Mouse (Mus musculus): ENCODE measurements around the gene Sox6.
"Not testable (repeated sequence)": the region's sequence is repeated elsewhere in the genome, so short reads cannot be mapped to it uniquely, and the experiment has no call there.

Sox6 gene

DNA sequence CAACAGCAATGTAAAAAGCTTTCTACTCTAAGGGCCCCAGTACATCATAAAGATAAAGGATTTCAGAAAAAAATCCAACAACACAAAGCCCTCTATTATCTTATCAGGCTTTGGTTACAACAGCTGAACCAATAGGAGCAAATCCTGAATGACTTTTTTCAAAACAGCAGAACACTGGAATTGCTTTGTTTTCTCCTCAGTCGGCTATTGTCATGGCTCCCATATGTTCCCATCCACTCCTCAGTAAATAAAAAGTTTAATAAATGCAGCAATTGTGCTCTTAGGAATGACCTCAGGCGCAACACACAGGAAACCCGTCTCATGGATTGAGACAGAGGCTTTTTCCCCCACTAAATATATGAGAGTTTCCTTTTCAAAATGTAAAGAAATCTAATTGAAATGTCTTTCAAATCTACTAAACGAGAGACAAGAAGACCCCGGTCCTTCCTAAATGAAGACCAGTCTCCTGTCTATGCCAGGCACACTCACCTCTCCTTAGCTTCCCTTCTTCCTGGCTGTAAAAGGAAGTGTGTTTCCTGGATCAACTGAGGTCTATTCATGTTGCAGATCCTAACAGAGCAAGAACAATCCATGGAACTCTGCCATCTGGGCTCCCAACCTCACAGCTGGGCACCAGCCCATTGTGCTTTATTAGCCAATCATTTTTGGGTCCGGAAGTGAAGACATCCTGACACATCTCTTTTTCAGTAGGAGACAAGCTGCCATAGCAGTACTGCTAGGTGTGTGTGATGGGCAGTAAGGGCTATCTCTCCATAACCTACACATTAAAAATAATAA, 369.2 kb downstream of the Sox6 start:
- no peak for DNase-seq (ENCODE audit: low read depth in 1 of 2, low spot score in 2 of 2)

DNA sequence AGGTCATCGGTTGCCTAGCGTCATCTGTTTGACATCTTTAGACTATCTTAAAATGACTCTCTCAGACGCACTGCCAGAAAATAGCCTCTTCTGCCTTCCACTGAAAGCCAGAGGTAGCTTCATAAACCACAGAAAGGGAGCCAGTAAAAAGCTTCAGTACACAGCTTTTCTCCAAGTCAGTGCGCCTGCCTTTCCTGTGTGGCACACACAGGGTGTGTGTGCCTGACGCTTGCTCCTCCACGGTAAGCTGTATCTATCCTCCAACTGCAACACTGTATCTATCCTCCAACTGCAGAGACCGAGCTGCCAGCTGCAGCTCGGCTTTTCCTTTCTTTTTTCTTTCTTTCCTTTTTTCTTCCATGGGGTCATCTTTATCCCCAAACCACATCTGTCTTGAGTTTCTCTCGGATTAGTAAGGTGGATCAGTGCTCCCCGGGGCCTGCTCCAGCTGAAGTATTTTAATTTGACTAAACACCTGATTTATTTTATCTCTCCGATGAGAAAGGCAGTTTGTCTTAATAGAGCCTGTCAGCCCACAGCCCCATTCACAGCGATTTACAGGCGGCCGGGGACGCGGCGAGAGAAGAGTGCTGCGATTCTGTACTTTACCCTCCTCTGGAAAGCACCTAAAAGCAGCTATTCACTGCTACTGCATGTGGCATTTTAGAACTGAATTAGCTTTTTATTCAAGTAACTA, 371.8 kb downstream of the Sox6 start:
- no peak for DNase-seq (ENCODE audit: low read depth in 1 of 2, low spot score in 2 of 2)

DNA sequence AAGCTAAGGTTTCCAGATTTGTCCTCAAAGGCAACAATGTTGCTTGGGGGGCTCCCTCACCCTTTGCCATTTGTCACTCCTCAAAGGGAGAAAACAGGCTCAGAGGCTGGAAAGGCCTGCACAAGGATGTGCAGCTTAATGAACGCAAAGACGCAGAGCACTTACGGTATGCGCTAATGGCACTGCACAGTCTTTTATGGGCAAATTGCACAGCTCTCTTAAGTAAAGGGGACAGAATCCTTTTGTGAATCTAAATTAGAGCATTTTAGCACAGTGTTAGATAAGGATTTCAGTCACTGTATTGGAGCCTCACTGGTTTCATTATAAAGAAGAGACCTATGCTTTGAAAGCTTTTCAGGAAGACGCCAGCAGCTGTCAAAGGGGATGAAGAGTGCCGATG, 375.2 kb downstream of the Sox6 start:
- no peak for DNase-seq (ENCODE audit: low read depth in 1 of 2, low spot score in 2 of 2)

DNA sequence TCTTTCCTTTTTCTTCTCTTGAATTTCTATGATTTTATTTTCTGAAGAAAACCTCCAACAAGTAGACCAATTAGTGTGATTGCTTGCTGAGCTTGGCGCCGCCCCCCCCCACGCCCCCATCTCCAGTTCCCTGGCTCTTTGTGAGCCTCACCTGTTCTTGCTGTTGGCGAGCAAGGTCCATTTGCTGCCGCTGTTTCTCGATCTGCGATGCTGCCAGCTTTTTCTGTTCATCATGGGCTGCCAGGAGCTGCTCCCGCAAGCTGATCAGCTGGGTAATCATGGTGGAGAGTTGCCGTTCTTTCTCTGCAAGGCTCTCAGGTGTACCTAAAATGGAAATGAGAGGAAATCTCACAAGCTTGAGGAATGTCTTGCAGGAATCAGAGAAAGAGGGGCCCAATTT, 376.5 kb downstream of the Sox6 start:
- DNase-seq (ENCODE audit: low read depth in 1 of 2, low spot score in 2 of 2), result no peak

DNA sequence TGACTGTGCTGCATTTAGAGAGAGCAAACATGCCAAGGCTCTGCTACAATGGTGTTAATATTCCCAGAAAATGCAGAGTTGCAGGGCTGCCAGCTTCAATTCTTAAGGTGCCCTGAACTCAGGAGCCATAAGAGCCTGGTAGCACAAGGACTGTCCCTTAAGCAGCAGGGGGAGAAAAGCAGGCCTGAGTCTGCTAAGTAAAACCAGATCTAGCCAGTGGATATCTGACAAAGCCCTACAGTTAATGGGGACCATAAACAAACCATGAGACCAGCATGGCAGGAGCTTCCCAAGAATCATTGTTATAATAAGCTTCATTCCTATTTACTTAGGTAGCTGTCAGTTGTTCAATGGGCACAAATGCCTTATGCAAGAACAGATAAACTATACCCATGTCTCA, 391.9 kb downstream of the Sox6 start:
- DNase-seq (ENCODE audit: low read depth in 1 of 2, low spot score in 2 of 2), result no peak

DNA sequence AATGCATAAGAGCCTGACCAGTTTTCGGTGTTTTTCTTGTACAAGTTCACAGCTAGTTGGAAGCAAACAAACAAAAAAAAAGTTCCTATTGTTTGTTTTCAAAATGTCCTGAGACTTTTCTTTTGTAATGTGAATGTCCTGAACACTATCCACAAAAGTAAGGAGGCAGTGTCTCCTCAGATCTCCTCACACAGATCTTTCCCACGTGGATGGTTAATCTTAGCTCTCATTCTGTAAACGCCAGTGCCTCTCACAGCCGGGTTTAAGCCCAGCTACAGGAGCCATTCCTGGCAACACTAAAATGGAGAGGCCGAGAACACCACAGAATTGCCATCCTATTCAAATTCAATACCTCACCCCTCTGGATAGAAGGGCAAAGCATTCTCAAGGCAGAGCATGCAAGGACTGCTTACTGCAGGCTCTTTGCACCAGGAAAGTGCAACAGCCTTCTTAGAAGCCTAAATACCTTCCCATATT, 392.6 kb downstream of the Sox6 start:
- DNase-seq (ENCODE audit: low read depth in 1 of 2, low spot score in 2 of 2), result no peak

DNA sequence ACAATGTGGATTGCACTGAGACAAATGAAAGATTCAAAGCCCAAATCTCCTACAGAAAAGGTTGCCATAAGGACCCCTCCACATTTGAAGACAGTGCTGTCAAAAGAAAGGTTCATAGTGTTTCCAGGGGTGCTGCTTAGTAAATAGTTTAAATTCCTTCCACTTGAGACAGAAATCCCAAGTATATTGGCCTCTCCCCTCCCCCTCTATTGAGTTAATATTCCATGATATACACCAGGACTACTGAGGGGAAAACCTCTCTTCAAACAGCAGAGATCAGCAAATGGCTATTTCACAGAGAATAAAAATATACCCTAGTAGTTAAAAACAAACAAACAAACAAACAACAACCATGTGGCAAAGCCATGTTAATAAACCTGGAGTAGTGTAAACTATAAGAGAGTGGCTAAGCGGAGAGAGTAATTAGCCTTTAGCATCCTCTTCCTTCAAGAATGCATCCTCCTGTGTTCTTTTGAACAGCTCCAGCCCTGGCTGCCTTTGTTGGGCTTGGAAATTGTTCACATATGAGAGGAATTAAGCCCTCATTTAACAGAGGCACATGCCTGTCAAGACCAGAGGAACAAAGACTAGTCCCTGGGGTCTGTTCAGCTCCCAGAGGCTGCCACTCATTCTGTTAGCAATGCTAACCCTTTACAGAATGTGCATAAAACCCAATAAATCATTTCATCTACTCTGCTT, 393.2 kb downstream of the Sox6 start:
- no peak for DNase-seq (ENCODE audit: low read depth in 1 of 2, low spot score in 2 of 2)

DNA sequence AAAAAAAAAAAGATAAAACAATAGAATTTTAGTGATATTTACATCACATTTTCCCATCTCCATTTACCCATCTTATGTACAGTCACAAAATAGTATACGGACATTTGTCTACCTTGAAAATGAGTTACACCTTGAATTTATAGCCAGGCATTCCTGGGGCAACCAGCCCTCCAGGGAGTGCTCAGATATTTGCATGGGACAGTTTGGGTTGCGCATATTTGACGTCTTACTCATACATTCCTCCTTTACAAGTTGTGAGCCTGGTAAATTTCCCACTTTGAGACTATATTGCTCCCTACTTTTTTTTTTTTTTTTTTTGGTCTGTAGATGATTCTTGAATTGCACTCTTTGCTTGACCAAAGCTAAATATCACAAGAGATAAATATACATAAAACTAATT, 407.9 kb downstream of the Sox6 start:
- DNase-seq (ENCODE audit: low read depth in 1 of 2, low spot score in 2 of 2), result no peak

DNA sequence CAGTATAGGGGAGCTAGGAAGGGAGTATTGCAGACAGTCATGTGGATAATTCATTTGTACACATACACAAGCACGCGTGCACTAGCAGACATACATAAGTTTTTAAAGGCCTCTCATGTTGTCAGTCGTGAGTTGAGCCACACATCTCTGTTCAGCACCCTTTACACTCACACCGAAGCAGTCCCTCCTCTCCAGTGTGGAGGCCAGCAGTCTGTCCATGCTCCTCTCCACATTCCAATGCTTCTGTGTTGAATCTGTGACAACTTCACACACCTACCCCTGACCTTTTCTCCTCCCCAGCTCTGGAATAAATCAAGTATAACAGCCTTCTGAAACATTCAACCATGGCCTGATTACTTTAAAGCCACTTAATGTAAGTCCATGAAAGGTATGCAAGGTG, 408.3 kb downstream of the Sox6 start:
- DNase-seq (ENCODE audit: low read depth in 1 of 2, low spot score in 2 of 2), result no peak

DNA sequence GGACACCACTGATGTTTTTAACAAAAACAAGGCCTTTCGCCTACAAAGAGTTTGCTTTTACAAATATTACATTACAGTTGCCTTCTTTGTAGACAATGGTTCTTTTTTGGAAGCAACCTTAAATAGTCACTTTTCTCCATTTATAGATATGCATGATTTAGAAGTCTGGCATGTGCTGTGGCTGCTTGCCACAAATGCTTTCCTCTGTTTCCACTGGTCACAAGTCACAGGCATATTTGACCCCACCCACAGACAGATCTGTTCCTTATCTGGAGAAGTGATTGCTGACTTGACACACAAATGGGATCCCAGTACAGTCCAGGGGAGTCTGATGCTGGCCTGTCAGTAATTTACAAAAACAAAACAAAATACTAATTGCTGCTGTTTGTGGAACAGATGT, 409.8 kb downstream of the Sox6 start:
- DNase-seq (ENCODE audit: low read depth in 1 of 2, low spot score in 2 of 2), result no peak

DNA sequence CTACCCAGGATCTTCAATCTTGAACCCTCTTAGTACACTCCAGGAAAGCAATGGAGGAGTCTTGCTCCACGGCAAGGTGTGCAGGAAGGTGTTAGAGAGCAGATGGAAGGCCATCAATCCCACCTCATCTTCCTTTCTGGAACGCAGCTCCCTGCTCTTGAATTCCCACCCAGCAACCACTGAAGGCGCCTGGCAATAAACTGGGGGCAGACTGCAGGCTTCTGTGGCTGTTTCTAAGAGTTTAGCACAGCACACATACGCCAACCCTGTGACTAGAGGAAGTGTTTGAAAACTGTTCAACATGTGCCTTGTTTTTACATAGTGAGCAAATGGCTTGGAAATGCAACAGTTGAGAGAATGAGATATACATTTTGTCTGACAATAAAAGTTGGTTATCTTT, 412.6 kb downstream of the Sox6 start:
- no peak for DNase-seq (ENCODE audit: low read depth in 1 of 2, low spot score in 2 of 2)

DNA sequence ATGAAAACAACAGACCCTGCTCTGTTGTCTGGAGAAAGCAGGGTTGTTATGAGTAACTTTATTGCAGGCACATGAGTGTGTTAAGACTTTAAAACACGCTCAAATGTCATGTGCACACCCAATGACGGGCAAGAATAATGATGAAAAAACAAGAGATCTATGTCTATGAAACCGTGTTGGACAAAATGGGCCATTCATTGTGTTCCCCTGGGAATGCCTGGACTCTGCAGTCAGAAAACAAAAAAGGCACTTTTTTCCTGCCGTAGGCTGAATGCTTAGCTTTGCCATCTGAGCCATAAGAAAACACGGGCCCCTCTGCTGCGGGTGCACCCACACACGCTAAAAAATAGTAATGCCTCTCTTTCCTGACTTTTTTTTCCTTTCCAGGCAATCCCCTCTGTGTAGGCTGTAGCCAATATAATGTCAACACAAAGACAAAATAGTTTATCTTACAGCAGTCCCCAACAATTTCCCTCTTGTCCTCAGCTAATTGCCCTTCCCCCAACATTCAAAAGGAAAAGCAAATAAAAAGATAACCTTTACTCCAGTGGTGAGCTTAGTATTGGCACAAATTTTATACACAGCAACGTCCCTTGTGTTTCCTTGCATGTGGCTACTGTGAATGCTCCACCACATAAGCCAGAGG, 413.6 kb downstream of the Sox6 start:
- DNase-seq (ENCODE audit: low read depth in 1 of 2, low spot score in 2 of 2), result no peak

DNA sequence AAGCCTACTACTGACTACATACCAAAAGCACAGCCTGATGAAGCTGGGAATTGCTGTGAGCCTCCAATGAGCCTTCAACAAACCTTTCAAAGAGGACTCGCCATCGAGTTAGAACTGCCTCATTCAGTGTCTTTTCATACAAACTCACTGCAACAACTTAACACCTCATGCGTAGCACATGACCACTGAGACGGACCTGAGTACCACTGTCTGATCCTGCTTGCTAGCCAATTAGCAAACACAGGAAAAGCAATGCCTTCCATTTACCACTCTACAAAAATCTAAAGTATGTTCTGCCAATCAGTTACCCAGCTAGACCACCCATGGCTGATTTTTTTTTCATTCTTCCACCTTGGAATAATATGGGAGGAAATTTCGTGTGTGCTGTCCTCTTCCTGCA, 414.1 kb downstream of the Sox6 start:
- DNase-seq (ENCODE audit: low read depth in 1 of 2, low spot score in 2 of 2), result no peak

DNA sequence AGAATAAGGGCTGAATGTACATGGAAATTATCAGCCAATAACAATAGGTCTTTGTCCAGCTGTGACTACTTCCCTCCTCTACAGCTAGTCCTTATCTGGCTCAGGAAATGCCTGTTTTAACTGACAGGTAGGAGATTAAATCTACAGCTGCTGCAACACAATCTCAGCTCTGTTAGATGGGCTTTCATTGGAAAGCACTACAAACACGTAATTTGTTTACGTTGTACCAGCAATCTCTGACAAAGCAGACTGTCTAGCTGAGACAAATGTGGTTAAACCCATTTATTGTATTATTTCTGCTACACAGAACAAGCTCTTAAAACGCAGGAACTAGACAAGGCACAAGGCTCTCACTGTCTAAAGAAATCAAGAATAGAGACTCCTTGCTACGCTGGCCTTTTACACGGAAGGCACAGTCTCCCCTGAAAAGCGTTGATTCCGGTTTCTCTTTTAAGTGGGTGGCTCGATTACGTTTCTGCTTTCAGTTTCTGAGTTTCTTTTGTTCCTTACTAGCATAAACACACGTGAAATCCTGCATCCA, 422.8 kb downstream of the Sox6 start:
- no peak for DNase-seq (ENCODE audit: low read depth in 1 of 2, low spot score in 2 of 2)

DNA sequence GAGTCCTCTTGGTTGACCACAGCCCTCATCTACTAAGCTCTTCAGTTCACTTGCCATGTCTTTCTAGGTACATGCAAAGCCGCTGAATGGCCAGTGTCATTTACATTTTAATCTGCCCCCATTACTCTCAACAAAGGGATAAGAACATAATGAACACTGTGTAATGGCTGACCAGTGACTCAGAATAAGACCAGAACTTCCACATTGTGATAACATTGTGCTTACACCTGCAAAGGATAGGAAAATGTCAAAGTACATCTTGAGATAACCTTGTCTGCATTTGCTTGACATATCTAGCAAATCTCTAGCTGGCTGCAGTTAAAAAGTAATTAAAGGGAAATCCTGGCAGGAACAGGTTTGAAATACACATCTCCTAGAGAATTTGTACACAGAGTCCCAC, 431.1 kb downstream of the Sox6 start:
- no peak for DNase-seq (ENCODE audit: low read depth in 1 of 2, low spot score in 2 of 2)

DNA sequence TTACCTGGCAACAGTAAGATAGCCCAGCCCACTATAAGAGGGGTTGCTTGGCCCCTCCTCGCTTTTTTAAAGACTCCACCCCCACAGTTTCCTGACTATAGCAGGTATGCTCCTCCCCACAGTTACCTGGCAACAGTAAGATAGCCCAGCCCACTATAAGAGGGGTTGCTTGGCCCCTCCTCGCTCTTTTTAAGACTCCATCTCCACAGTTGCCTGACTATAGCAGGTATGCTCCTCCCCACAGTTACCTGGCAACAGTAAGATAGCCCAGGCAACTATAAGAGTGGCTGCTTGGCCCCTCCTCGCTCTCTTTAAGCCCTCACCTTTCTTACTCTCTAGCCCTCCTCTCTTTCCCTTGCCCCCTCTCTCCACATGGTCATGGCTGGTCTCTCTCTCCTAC, 432.5 kb downstream of the Sox6 start:
- DNase-seq (ENCODE audit: low read depth in 1 of 2, low spot score in 2 of 2), result not testable (repeated sequence)

DNA sequence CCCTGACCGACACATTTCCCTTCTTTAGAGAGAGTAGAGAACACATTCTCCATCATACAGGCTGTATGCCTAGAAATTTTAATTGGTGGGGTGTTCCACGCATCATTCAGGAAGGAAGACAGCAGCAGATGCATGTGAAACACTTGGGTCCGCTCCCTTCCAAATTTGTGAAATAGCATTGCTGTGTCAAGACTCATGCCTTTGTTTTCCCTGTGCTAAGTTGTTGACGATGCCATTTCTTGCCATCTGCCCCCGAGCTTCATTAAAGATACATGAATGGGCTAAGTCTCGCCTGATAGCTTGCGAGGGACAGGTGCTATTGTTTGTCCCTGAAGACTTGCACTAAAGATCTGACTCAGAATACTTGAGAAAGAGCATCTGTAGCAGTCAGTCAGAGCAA, 433.7 kb downstream of the Sox6 start:
- DNase-seq (ENCODE audit: low read depth in 1 of 2, low spot score in 2 of 2), result no peak

DNA sequence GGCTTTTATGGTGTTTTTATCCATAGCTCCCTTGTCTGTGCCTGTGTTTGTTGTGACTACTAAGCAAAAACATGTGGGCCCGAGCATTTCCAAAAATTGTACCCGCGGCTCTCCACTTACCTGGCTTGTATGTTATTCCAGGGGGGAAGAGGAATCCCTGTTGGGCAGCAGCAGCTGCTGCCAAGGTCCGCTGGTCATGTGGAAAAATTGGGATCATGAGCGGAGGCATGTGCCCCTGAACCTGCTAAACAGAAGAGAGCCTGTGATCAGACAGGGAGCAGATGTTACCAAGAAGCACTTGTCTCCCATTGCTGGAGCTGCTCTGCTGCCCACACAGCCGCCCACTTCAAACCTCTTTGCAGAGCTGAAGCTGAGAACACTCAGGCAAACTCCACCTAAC, 441.2 kb downstream of the Sox6 start:
- no peak for DNase-seq (ENCODE audit: low read depth in 1 of 2, low spot score in 2 of 2)

DNA sequence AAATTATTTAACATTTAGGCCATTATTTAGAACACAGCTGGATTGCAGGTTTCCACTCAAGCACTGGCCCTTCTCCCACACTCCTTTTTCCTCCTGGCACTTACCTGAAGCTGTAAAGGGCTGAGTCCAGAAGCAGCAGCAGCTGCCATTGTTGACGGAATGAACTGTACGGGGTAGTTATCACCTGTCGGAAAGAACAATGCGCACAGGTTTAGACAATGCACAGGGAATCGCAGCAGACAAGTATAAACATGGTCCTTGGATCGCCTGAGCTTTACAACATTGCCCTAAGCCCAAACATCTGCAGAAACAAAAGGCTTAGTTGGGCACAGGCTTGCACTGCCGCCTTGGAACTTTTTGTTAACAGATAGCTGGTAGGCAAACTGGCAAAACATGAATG, 458.1 kb downstream of the Sox6 start:
- no peak for DNase-seq (ENCODE audit: low read depth in 1 of 2, low spot score in 2 of 2)

DNA sequence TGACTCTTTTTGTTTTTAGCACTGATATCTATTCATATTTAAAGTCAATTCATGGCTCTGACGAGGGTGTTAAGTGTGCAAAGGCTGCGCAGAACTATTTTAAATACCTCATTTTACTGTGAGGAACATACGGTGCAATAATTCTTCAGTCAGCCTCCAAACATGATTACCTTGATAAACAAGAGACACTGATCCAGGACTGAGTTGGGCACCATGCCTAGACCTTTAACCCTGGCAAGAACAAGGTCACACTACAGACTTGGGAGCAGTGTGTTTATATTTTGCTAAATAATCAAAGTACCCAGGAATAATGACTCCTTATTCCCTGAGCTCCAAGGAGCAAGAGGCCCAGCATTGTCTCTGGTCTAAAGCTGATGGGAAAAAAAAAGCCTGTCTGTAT, 458.8 kb downstream of the Sox6 start:
- DNase-seq (ENCODE audit: low read depth in 1 of 2, low spot score in 2 of 2), result no peak

DNA sequence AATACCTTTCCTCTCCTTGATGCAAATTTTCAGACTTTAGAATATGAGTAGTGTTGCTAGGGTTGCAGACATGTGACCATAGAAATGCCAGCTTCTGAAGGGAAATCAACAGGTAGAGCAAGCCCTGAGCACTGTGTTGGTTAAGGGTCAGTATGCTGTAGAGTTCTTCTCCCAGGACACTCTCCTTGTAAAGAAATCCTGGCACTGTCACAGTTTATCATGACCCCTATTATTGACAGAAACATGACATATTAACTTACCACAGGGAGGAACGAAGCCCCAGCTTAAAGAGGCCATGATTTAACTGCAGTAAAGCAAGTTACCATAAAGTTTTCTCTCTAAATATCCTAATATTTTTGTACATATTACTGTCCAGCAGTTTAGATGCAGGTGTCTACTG, 462.2 kb downstream of the Sox6 start:
- no peak for DNase-seq (ENCODE audit: low read depth in 1 of 2, low spot score in 2 of 2)
